Mouse (Mus musculus) G1E-ER4 (cell line): Measurements from ENCODE around the gene Myl6. TPM values are rescaled to one million over a fixed set of nuclear protein-coding genes. Genes with fewer than 3 reads are reported as not detected.

Experiments
- GATA1 ChIP-seq: IDR thresholded peaks from one replicate; pipeline ENCODE4 v1.8.0; 2012; ENCODE audit warnings: low read length, inconsistent platforms
- polyA plus RNA-seq: library from polyadenylated mRNA; stranded (reverse); fragments of >175 nt; gene quantifications from 2 replicates; pipeline ENCODE4 v1.2.3, GENCODE M21; 2012

Gene Myl6
- 221 and 292 TPM in 2 replicates for polyA plus RNA-seq

DNA sequence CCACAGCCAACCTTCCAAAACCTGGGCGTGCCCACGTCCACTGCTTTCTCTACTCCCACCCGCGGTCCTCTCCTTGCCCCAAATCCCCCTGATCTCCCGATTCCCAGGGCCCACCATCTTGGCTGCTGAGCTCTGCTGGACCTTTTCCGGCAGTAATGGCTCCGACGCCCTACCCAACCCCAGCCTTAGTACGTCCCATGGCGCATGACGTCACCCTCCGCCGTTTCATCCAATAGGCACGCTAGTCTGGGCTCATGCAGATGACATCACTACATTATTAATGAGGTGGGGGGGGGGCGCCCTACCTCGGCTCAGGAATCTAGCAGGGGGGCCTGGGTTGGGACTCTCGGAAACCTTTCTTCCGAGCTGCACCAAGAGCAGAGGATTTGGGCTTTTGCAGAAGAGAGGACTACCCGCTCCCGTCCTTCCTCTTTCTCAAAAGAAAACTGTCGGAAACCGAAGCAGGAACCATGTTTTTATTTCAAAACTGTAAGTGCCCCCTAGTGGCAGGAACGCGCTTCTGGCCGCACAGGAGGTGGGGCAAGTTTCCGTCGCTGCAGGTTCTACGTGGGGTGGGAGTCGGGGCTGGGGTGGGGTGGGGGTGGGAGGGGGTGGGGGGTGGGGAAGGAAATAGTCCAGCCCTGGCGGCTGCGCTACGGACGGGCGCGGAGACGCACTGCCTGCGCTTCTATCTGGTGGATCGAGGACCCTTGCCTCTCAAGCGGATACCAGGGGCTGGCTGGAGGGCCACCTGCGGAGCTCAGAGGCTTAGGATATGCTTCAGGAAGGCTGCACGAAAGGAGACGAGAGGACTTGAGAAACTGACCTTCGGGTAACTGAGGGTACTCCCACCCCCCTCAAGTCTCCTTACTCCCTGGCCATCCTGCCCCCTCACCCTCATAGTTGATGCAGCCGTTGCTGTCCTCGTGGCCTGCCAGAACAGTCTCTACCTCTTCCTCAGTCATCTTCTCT is at the start of gene Myl6:
Gene Myl6, minus strand, starts transcription at position 451 of the 972 bp plus-strand sequence.
- TF ChIP-seq GATA1: no peak

DNA sequence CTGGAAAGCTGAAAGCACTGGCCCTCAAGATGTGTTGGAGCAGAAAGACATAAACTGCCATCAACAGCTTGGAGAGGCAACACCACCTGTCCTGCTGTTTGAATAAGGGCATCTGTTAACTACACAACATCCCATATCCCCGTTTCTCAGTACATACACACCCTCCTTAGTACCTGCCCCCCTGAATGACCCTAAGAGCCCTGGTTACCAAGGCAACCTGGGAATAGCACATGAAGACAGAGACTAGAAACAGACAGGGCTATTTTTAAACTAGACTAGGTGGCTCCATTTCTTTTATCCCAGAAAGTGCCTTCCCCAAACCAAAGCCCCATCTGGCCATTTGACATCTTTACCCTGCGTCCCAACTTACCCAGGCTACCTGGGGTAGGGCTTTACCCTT is 49.2 kb upstream of the Myl6 start:
- no peak for TF ChIP-seq GATA1

DNA sequence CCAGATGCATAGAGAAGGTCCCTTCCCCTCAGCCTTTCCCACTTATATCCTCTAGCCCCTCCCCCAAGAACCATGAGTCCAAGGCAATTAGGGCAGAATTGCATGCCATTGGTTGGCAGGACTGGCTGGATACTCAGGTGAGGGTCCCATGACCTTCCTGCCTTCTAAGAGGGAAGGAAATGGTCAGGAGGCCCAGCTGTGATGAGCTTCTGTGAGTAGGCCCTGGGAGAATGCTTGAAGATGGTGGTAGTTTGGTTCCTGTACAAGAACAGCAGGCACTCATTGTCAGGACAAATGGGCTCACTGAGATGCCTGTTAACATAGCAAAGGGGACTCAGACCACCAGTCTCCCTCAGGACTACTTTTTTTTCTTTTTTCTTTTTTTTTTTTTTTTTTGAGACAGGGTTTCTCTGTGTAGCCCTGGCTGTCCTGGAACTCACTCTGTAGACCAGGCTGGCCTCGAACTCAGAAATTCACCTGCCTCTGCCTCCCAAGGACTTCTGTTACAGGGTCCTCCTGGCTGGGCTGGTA is 44.5 kb upstream of the Myl6 start:
- no peak for TF ChIP-seq GATA1

DNA sequence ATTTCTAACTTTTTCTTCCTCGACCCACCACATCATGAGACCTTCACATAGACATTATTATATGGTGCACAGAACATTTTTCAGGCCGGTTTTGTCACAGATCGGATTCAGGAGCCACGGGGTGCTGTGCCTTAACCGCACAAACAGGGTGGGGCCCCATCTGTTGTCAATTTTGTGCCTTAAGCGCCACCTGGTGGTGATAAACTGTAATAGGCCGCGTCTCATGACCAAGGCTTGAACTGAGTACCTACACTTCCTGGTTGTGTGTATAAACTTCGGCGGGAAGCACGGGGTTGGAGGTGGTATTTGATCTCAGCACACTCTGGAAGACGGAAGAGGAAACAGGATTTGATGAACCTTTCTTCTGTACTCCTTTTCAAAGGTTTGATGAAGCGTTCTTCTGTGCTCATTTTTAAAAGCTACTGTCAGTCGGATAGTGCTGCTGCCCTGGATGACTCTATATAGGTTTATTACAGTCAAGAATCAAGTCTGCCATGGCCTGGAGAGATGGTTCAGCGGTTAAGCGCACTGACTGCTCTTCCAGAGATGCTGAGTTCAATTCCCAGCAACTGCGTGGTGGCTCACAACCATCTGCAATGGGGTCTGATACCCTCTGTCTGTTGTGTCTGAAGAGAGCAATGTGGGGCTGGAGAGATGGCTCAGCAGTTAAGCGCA is 42.5 kb upstream of the Myl6 start:
- TF ChIP-seq GATA1: no peak

DNA sequence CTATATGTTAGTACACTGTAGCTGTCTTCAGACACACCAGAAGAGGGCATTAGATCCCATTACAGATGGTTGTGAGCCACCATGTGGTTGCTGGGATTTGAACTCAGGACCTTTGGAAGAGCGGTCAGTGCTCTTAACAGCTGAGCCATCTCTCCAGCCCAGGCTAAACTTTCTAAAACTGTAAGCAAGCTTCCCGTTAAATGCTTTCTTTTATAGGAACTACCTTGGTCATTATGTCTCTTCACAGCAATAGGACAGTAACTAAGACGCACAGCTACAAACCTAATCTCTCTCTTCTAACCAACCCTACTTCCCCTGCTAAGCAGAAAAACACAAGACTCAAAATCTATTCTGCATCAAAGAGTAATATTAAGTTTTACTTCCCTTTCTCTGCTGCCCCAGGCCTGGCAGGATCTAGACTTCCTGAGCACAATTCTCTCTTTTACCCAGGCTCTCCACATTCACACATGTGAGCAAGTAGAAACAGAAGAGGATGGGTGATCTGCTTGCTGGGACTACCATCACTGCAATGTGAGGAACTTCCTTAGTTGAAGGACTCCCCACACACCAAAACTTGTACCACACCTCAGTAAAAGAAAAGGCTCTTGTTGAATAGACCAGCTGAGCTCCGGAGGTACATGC is 41.8 kb upstream of the Myl6 start:
- no peak for TF ChIP-seq GATA1

DNA sequence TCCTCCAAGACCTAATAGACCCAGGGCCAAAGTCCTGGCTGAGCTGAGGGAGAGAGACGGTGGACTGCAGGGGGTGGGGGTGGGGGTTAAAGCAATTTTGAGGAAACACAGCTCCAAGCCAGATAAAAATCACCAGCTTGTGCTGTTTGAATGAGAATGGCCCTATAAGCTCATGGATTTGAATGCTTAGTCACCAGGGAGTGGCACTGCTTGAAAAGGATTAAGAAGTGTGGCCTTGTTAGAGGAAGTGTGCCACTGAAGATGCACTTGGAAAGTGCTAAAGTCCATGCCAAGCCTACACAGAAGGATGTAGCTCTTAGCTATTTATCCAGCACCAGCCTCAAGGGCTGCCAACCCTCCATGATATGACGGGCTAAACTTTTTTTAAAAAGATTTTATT is 41.3 kb upstream of the Myl6 start:
- no peak for TF ChIP-seq GATA1

DNA sequence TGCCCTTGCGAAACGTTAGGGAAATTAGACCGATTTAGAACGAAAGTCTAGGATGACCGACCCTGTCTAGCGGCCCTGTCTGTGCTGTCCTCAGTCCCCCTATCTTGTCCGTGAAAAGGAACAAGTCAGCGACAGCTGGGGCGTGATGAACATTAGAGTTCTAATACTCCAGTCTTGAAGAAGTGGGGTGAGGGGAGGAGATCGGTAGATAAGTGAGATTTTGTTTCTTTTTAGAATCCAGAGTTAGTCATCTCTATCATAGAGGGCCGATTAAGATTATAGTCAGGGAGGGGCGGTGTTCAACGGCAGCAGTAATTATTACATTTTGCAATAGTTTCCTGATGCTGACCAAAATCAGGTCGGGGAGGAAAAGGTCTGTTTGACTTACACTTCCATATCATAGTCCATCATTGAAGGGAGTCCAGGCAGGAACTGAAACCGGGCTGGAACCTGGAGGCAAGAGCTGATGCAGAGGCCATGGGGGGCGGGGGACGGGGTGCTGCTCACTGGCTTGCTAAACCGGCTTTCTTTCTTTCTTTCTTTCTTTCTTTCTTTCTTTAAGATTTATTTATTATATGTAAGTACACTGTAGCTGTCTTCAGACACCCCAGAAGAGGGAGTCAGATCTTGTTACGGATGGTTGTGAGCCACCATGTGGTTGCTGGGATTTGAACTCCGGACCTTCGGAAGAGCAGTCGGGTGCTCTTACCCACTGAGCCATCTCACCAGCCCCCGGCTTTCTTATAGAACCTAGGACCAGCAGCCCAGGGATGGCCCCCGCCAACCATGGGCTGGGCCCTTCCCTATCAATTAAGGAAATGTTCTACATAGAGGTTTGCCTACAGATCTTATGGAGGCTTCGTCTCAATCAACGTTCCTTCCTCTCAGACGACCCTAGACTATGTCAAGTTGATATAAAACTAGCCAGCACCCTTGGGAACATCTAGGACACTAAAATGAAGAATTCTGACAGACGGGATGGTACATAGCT is 32.7 kb upstream of the Myl6 start:
- TF ChIP-seq GATA1: no peak

DNA sequence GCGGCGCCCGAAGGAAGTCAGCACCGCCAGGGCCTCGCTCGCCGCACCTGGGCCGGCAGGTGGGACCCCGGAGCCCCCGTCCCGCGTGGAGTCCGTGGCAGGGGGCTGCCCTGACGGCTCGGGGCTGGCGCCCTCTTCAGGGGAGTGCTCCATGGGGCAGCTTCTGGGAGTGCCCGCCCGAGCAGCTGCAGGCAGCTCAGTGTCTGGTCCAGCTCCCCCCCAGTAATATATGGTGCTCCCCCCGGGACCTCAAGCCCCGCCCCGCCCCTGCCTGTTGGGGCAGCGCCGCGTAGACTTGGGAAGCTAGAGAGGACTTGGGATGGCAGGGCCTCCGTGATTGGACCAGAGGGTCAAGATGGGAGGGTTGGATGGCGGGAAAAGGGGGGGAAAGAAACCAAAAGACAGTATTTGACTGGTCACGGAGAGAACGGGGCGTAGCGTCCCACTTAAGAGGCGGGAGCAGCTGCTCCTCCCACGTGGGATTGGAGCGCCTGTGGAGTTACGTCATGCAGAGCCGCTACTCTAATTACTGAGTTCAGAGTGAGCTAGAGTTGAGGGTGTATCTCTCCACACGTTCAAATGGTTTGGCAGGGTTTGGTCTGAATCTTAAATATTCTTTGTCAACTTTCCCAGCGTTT is 31.8 kb upstream of the Myl6 start, which contains the start of gene Esyt1:
Gene Esyt1, minus strand, starts transcription at position 201 of the 638 bp plus-strand sequence.
- no peak for TF ChIP-seq GATA1

DNA sequence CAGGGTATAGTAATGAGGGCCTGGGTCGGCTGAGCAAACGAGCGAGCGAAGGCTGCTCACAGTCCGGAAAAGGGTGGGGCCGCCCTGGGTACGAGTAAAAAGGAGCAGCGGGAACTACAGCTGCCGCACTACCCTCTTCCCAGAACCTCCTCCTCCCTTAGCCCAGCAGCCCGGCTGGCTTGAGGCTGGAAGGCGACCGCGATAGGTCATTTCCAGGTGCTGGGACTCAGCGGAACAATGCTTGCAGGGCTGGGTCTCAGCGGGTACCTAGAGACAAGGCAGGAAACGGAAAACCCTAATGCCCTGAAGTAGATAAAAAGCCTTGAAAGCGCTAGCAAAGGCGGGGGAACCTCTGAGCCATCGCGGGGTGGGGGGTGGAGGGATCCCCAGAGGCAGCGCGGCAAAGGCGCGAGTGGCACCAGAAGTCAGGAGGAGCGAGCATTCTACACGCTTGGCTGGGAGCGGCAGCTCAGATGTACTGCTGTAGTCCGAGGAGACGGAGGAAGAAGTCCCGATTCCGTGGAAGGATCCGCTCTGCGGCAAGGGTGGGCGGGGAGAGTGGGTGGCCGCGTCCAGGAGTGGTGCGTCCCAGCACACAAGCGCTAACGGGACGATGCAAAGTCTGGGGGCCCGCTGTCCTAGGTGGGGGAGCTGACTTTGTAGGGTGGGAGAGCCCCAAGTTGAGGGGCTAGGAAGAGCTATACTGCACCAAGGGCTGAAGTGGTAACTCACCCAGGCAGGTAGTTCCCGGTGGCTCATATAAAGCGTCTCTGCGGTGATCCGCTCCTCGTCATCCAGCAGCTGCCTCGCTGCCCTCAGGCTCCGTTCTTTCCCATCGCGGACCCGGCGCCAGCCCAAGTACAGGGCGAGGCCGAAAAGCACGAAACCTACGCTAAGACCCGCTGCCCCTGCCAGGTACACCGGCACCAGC is 31.1 kb upstream of the Myl6 start:
- no peak for TF ChIP-seq GATA1

DNA sequence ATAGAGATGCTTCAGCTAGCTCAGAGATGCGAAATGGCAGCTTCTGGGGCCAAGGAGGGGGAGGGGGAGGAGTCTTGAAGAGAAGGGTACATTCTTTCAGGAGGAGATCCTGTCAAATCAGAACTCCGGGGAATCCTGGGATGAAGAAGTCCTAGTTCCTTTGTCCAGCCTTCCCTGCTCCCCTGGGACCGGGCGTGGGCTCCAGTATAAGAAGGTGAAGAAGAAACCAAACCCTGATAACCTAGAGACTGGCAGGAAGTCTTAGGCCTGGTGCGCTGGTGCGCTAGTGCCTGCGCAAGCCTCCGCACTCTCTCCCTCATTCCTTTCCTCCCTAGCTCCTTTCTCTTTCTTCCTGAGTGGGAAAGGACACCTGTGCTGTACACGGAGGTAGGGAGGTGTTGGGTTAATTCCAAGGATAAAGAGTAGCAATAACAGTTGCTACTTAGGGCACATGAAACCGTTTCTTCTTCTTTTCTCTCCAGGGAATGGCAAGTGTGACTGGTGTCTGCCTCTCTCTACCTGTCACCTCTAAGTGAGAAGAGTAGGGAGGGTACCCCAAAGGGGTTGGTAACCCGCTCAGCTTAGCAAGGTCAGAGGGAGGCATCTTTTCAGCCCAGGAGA is 30.3 kb upstream of the Myl6 start:
- no peak for TF ChIP-seq GATA1

DNA sequence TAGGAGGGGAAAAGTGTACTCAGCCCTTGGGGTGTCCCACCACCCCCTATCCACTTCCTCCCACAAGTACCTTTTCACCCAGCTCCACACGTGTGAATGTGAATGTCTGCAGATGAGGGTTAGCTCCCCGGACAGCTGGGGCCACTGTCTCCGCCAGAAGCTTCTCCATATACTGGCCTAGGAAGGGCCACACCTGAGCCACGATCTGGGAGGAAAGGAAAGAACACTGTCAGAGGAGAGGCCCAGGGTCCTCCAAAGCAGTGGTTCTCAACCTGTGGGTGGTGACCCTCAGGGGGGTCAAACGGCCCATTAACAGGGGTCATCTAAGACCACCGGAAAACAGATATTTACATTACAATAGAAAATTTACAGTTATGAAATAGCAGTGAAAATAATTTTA is 28.4 kb upstream of the Myl6 start:
- no peak for TF ChIP-seq GATA1

DNA sequence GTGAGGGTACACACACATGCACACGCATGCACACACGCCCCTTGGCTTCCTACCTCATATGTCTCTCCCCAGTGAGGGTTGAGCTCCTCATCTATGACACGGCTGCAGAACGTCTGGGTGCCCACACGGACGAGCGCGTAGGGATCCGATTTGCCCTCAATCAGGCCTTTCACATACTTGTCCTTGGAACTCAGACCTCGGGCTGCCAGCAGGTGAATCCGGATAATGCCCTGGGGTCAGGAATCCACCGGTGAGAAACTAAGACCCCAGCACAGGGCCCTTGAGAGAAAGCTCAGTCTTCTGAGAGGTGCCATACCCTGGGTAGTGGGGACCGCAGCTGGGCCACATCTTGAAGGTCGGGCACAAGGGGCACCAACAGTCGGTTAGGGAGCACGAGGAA is 26.6 kb upstream of the Myl6 start:
- TF ChIP-seq GATA1: no peak

DNA sequence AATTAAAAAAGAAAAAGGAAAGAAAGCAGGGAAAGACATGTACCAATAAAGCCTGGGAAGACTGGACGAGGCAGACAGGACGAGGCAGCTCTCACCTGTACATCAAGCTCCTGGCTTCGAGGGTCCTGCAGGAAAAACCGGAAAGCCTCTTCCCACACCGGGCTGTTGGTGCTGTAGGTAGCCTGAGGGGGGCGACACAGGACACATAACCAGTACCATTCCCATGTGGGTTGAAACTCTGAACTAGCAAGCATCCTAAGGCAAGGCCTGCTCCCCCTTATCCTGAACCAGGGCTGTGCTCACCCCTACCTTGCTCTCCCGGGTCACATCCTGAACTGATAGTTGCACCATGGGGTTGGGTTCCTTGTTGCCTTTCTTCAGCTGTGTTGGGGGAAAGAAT is 24.9 kb upstream of the Myl6 start:
- no peak for TF ChIP-seq GATA1

DNA sequence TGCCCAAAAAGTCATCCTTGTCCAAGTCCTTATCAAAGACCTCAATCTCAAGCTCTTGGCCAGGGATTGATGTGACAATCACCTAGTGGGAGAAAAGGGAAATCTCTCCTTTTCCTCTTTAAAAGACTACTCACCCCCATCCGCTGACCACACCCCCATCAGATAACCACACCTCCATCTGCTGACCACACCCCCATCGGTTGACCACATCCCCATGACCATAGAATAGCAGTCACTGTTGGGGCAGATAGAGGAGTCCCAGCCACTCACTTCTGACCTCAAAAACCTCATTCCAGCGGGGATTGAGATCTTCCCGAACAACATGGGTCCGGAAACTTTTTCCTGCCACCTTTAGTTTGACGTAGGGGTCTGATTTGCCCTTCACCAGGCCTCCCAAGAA is 22.7 kb upstream of the Myl6 start:
- no peak for TF ChIP-seq GATA1
